Comparison of ENCODE assay signal across 38 mouse cellular contexts in genomic region chr7:107610880-107611279, GRCm38 (mm10). TPM values are rescaled to one million over a fixed set of nuclear protein-coding genes. Genes with fewer than 3 reads are reported as not detected.
"Had no signal": no experiment of that assay in that cellular context is flagged by ENCODE, and none has a peak within 500 bp of the region (broad histone marks: within the 10 kb centered on the region; RNA-seq: fewer than 3 reads in every experiment).

No protein-coding gene starts in this region.

- H3K9me3 ChIP-seq: heart, embryonic 13.5 days; heart, embryonic 15.5 days; hindbrain, embryonic 13.5 days; hindbrain, embryonic 15.5 days; limb, embryonic 10.5 days; limb, embryonic 12.5 days; liver, embryonic 12.5 days had no signal

- DNase-seq: gastrocnemius, postnatal 10 days; gastrocnemius, postnatal 36 days; heart, adult 11 months; heart, adult 2 months; heart, postnatal 14 days; heart, postnatal 36 days; kidney, adult 18-20 months; kidney, adult 8-10 months; kidney, postnatal 10 days; kidney, postnatal 25 days; kidney, postnatal 4 days had no signal

- H3K27ac ChIP-seq: heart, adult 2 months; heart, embryonic 13.5 days; heart, embryonic 15.5 days; hindbrain, embryonic 13.5 days; hindbrain, embryonic 15.5 days; hindbrain, postnatal 0 days; layer of hippocampus, adult 2 months; left cerebral cortex, adult 2 months; limb, embryonic 10.5 days; limb, embryonic 12.5 days; liver, embryonic 12.5 days; liver, embryonic 14.5 days had no signal

- H3K9ac ChIP-seq: heart, embryonic 13.5 days; heart, embryonic 15.5 days; hindbrain, embryonic 13.5 days; hindbrain, embryonic 15.5 days; limb, embryonic 12.5 days; liver, embryonic 12.5 days; liver, embryonic 14.5 days had no signal

- H3K4me1 ChIP-seq: heart, embryonic 13.5 days; heart, embryonic 15.5 days; hindbrain, embryonic 13.5 days; hindbrain, embryonic 15.5 days; limb, embryonic 10.5 days; limb, embryonic 12.5 days; liver, embryonic 12.5 days had no signal

- H3K4me3 ChIP-seq: heart, adult 2 months; heart, embryonic 13.5 days; heart, embryonic 15.5 days; hindbrain, embryonic 13.5 days; hindbrain, embryonic 15.5 days; layer of hippocampus, adult 2 months; left cerebral cortex, adult 2 months; limb, embryonic 10.5 days; limb, embryonic 12.5 days; liver, embryonic 12.5 days had no signal

- H3K36me3 ChIP-seq: heart, embryonic 13.5 days; heart, embryonic 15.5 days; hindbrain, embryonic 13.5 days; hindbrain, embryonic 15.5 days; limb, embryonic 10.5 days; limb, embryonic 12.5 days; liver, embryonic 12.5 days had no signal

- H3K27me3 ChIP-seq: heart, embryonic 13.5 days; heart, embryonic 15.5 days; hindbrain, embryonic 13.5 days; hindbrain, embryonic 15.5 days; limb, embryonic 12.5 days; liver, embryonic 12.5 days had no signal

RNA-seq across cellular contexts. Expression of gene 5330417H12Rik, which starts 14.1 kb away (rescaled TPM):
- total RNA-seq: gastrocnemius, adult 18-20 months; gastrocnemius, postnatal 10 days; gastrocnemius, postnatal 36 days; heart, adult 2 months; heart, postnatal 14 days; heart, postnatal 36 days; hematopoietic stem cell, adult 5-6 weeks; hindbrain, postnatal 0 days; layer of hippocampus, adult 2 months; layer of hippocampus, postnatal 10 days; layer of hippocampus, postnatal 25 days; left cerebral cortex, adult 2 months; left cerebral cortex, postnatal 14 days; left cerebral cortex, postnatal 36 days had no signal
- polyA plus RNA-seq: frontal cortex, adult 2 months; heart, adult 2 months; heart, embryonic 11.5 days; heart, embryonic 13.5 days; heart, embryonic 15.5 days; heart, postnatal 0 days; hindbrain, embryonic 11.5 days; hindbrain, embryonic 13.5 days; hindbrain, embryonic 15.5 days; hindbrain, postnatal 0 days; intestine, embryonic 14.5 days; intestine, embryonic 16.5 days; kidney, embryonic 14.5 days; kidney, embryonic 16.5 days; limb, embryonic 10.5 days; limb, embryonic 12.5 days; limb, embryonic 14.5 days; liver, embryonic 12.5 days; liver, embryonic 14.5 days; liver, embryonic 16.5 days had no signal

RNA-seq across cellular contexts. Expression of gene Olfml1, which starts 43.6 kb away (rescaled TPM):
- total RNA-seq: hematopoietic stem cell, adult 5-6 weeks had no signal
